Mouse (Mus musculus) MEL (cell line): ENCODE measurements around the gene Rgs19. TPM values are rescaled to one million over a fixed set of nuclear protein-coding genes. Genes with fewer than 3 reads are reported as not detected.

Experiments used
- DNase-seq: peaks from one replicate; pipeline ENCODE4 v3.0.0; 2011; ENCODE audit warnings: low read depth, low spot score
- H3K27ac ChIP-seq: 2 replicates; pipeline ENCODE4 v1.5.1; 2012; ENCODE audit warnings: low read depth, mild to moderate bottlenecking, control low read depth, low read length, moderate library complexity; ENCODE audit not compliant: control insufficient read depth
- H3K27me3 ChIP-seq, 2 experiments: fragments of 150-350 bp in 1 of 2; sonication (generic) in 1 of 2; 2 replicates each; pipeline ENCODE4 v1.6.1; 2012; ENCODE audit warnings: low read length in 2 of 2, mild to moderate bottlenecking in 2 of 2, improper control_type of control experiment in 1 of 2, moderate library complexity in 1 of 2; ENCODE audit not compliant: insufficient read depth in 2 of 2, control insufficient read depth in 1 of 2
- H3K36me3 ChIP-seq, 2 experiments: 2 replicates each; pipeline ENCODE4 v1.6.1; 2012 to 2014; ENCODE audit warnings: low read length in 2 of 2, improper control_type of control experiment in 1 of 2, inconsistent platforms in 1 of 2, mild to moderate bottlenecking in 1 of 2; ENCODE audit not compliant: insufficient read depth in 2 of 2, control insufficient read depth in 1 of 2
- H3K4me1 ChIP-seq, 2 experiments: fragments of 150-350 bp in 1 of 2; sonication (generic) in 1 of 2; 2 replicates each; pipeline ENCODE4 v1.6.1; 2012; ENCODE audit warnings: low read length in 2 of 2, improper control_type of control experiment in 1 of 2, mild to moderate bottlenecking in 1 of 2; ENCODE audit not compliant: insufficient read depth in 2 of 2, control insufficient read depth in 1 of 2
- H3K4me3 ChIP-seq, 2 experiments: fragments of 150-350 bp in 1 of 2; sonication (generic) in 1 of 2; 2 replicates each; pipeline ENCODE4 v1.5.1; 2012; ENCODE audit warnings: low read depth in 2 of 2, low read length in 2 of 2, mild to moderate bottlenecking in 2 of 2, moderate library complexity in 2 of 2, control low read depth in 1 of 2, improper control_type of control experiment in 1 of 2; ENCODE audit not compliant: control insufficient read depth in 1 of 2, insufficient read depth in 1 of 2
- H3K79me2 ChIP-seq: 2 replicates; pipeline ENCODE4 v1.6.1; 2012; ENCODE audit warnings: mild to moderate bottlenecking, low read length, moderate library complexity; ENCODE audit not compliant: control insufficient read depth, poor library complexity, insufficient read depth
- H3K9ac ChIP-seq: 2 replicates; pipeline ENCODE4 v1.6.1; 2012; ENCODE audit warnings: low read depth, mild to moderate bottlenecking, control low read depth, low read length, moderate library complexity; ENCODE audit not compliant: control insufficient read depth, poor library complexity, severe bottlenecking
- H3K9me3 ChIP-seq: fragments of 150-350 bp; sonication (generic); replicated peaks from 2 replicates; pipeline ENCODE4 v1.6.1; 2012; ENCODE audit warnings: mild to moderate bottlenecking, low read length, improper control_type of control experiment, moderate library complexity; ENCODE audit not compliant: insufficient read depth
- BHLHE40 ChIP-seq: IDR thresholded peaks from 2 replicates; pipeline ENCODE4 v1.6.1; 2012; ENCODE audit warnings: low read depth, mild to moderate bottlenecking, inconsistent platforms, low read length, improper control_type of control experiment, borderline replicate concordance
- CHD1 ChIP-seq: IDR thresholded peaks from 2 replicates; pipeline ENCODE4 v1.6.1; 2012; ENCODE audit warnings: low read depth, mild to moderate bottlenecking, inconsistent platforms, low read length, improper control_type of control experiment
- CHD2 ChIP-seq: IDR thresholded peaks from 2 replicates; pipeline ENCODE4 v1.6.1; 2011; ENCODE audit warnings: low read length, improper control_type of control experiment
- CTCF ChIP-seq, 3 experiments: IDR thresholded peaks in 2 of 3; conservative IDR thresholded peaks in 1 of 3; 2 replicates each; pipeline ENCODE4 v1.5.1; 2011 to 2012; ENCODE audit warnings: low read length in 3 of 3, low read depth in 2 of 3, mild to moderate bottlenecking in 2 of 3, improper control_type of control experiment in 1 of 3, inconsistent platforms in 1 of 3, mixed read lengths in 1 of 3, moderate library complexity in 1 of 3; ENCODE audit not compliant: control insufficient read depth in 1 of 3, insufficient read depth in 1 of 3, poor library complexity in 1 of 3, severe bottlenecking in 1 of 3
- EP300 ChIP-seq, 2 experiments: IDR thresholded peaks; 2 replicates each; pipeline ENCODE4 v1.6.1; 2011; ENCODE audit warnings: improper control_type of control experiment in 2 of 2, low read length in 2 of 2, low read depth in 1 of 2, mild to moderate bottlenecking in 1 of 2
- ETS1 ChIP-seq: IDR thresholded peaks from 2 replicates; pipeline ENCODE4 v1.6.1; 2012; ENCODE audit warnings: low read depth, mild to moderate bottlenecking, inconsistent platforms, low read length, improper control_type of control experiment, moderate library complexity
- GATA1 ChIP-seq: IDR thresholded peaks from 2 replicates; pipeline ENCODE4 v1.6.1; 2011; ENCODE audit warnings: low read depth, low read length, improper control_type of control experiment
- HCFC1 ChIP-seq: IDR thresholded peaks from 2 replicates; pipeline ENCODE4 v1.6.1; 2012; ENCODE audit warnings: low read depth, mild to moderate bottlenecking, inconsistent platforms, low read length, improper control_type of control experiment, moderate library complexity
- JUND ChIP-seq: IDR thresholded peaks from 2 replicates; pipeline ENCODE4 v1.6.1; 2011; ENCODE audit warnings: low read depth, mild to moderate bottlenecking, improper control_type of control experiment, low read length
- MAFK ChIP-seq: IDR thresholded peaks from 2 replicates; pipeline ENCODE4 v1.6.1; 2011; ENCODE audit warnings: low read depth, mild to moderate bottlenecking, low read length, improper control_type of control experiment, borderline replicate concordance
- MAZ ChIP-seq: IDR thresholded peaks from 2 replicates; pipeline ENCODE4 v1.6.1; 2012; ENCODE audit warnings: low read depth, mild to moderate bottlenecking, inconsistent platforms, low read length, improper control_type of control experiment
- MEF2A ChIP-seq: IDR thresholded peaks from 2 replicates; pipeline ENCODE4 v1.6.1; 2014; ENCODE audit warnings: low read depth, mild to moderate bottlenecking, inconsistent platforms, low read length, improper control_type of control experiment; ENCODE audit not compliant: poor library complexity, insufficient replicate concordance, severe bottlenecking; ENCODE audit errors: extremely low read depth
- MXI1 ChIP-seq: IDR thresholded peaks from 2 replicates; pipeline ENCODE4 v1.6.1; 2011; ENCODE audit warnings: mild to moderate bottlenecking, low read depth, low read length, improper control_type of control experiment
- NELFE ChIP-seq: IDR thresholded peaks from 2 replicates; pipeline ENCODE4 v1.6.1; 2011; ENCODE audit warnings: low read depth, low read length, improper control_type of control experiment
- NRF1 ChIP-seq: IDR thresholded peaks from 2 replicates; pipeline ENCODE4 v1.6.1; 2014; ENCODE audit warnings: low read depth, mild to moderate bottlenecking, inconsistent platforms, low read length, improper control_type of control experiment, moderate library complexity; ENCODE audit not compliant: poor library complexity, insufficient read depth, severe bottlenecking
- POLR2A ChIP-seq, 2 experiments: IDR thresholded peaks; 2 replicates each; pipeline ENCODE4 v1.6.1; 2011 to 2012; ENCODE audit warnings: low read length in 2 of 2, mild to moderate bottlenecking in 2 of 2, control low read depth in 1 of 2, improper control_type of control experiment in 1 of 2, low read depth in 1 of 2, moderate library complexity in 1 of 2; ENCODE audit not compliant: control insufficient read depth in 1 of 2, insufficient read depth in 1 of 2, poor library complexity in 1 of 2
- RAD21 ChIP-seq: IDR thresholded peaks from 2 replicates; pipeline ENCODE4 v1.6.1; 2011; ENCODE audit warnings: mild to moderate bottlenecking, low read depth, low read length, improper control_type of control experiment
- RCOR1 ChIP-seq: IDR thresholded peaks from 2 replicates; pipeline ENCODE4 v1.6.1; 2012; ENCODE audit warnings: low read depth, mild to moderate bottlenecking, inconsistent platforms, low read length, improper control_type of control experiment
- SMC3 ChIP-seq: IDR thresholded peaks from 2 replicates; pipeline ENCODE4 v1.6.1; 2011; ENCODE audit warnings: low read depth, low read length, improper control_type of control experiment
- TAL1 ChIP-seq: IDR thresholded peaks from 2 replicates; pipeline ENCODE4 v1.6.1; 2012; ENCODE audit warnings: mild to moderate bottlenecking, inconsistent platforms, low read length, moderate library complexity, mixed read lengths
- TBP ChIP-seq: IDR thresholded peaks from 2 replicates; pipeline ENCODE4 v1.8.0; 2011; ENCODE audit warnings: low read depth, low read length, improper control_type of control experiment
- USF1 ChIP-seq: IDR thresholded peaks from 2 replicates; pipeline ENCODE4 v1.6.1; 2014; ENCODE audit warnings: low read depth, mild to moderate bottlenecking, inconsistent platforms, low read length, improper control_type of control experiment, moderate library complexity
- ZC3H11A ChIP-seq: IDR thresholded peaks from 2 replicates; pipeline ENCODE4 v1.6.1; 2012; ENCODE audit warnings: low read depth, mild to moderate bottlenecking, inconsistent platforms, low read length, improper control_type of control experiment
- ZKSCAN1 ChIP-seq: IDR thresholded peaks from 2 replicates; pipeline ENCODE4 v1.6.1; 2012; ENCODE audit warnings: low read depth, mild to moderate bottlenecking, inconsistent platforms, low read length, improper control_type of control experiment, moderate library complexity
- ZMIZ1 ChIP-seq: IDR thresholded peaks from 2 replicates; pipeline ENCODE4 v1.6.1; 2012; ENCODE audit warnings: low read depth, mild to moderate bottlenecking, inconsistent platforms, low read length, improper control_type of control experiment, moderate library complexity
- ZNF384 ChIP-seq: IDR thresholded peaks from 2 replicates; pipeline ENCODE4 v1.6.1; 2012; ENCODE audit warnings: low read depth, mild to moderate bottlenecking, inconsistent platforms, low read length, improper control_type of control experiment
- polyA plus RNA-seq, 2 experiments: library from polyadenylated mRNA; stranded (reverse) in 1 of 2; unstranded in 1 of 2; fragments of >175 nt in 1 of 2; fragments of >200 nt in 1 of 2; gene quantifications; 2 replicates each; pipeline versions ENCODE4 v1.2.1 to v1.2.4; 2012; ENCODE audit warnings: low replicate concordance in 2 of 2, low read depth in 1 of 2; ENCODE audit not compliant: insufficient read length in 2 of 2, insufficient read depth in 1 of 2, missing spikeins in 1 of 2
- total RNA-seq: library from RNA; depleted of rRNA; stranded (reverse); fragments of 300-350 nt; gene quantifications from 2 replicates; pipeline ENCODE4 v1.2.3, GENCODE M21; 2012

Rgs19 gene
- total and polyA plus RNA-seq, 3 experiments, result 46.2 to 157 TPM; not detected in 1

GRCm38 (mm10) chr2:181698241-181698640 lies 4.5 kb upstream of the Rgs19 start, which contains the start of gene Lkaaear1:
Gene Lkaaear1 (minus strand): TSS chr2:181698442.
- Histone ChIP-seq H3K9ac (no peak within 1 kb of the TSS), H3K27ac (no peak within 1 kb of the TSS), H3K36me3 (no peaks in the 10 kb centered on the region; a peak in 1 of 4 replicates)

GRCm38 (mm10) chr2:181696801-181697420 lies 3.1 kb upstream of the Rgs19 start:
- Histone ChIP-seq H3K9me3 (no peaks in the 10 kb centered on the region), H3K79me2 (peaks cover 14% of the 10 kb centered on the region), H3K27me3 (no peaks in the 10 kb centered on the region), H3K27ac (no peak overlapping the region), H3K4me1 (peaks cover 0 to 19% of the 10 kb centered on the region in 2 experiments; a peak in 3 of 4 replicates), H3K9ac (no peak overlapping the region), H3K36me3 (peaks cover 0 to 10% of the 10 kb centered on the region in 2 experiments; a peak in 2 of 4 replicates), H3K4me3 (no peak overlapping the region)
- no peak for TF ChIP-seq NELFE
- TF ChIP-seq ZKSCAN1, result no peak
- no peak for TF ChIP-seq ZNF384
- TF ChIP-seq MAZ, result no peak
- TF ChIP-seq MEF2A, result no peak
- no peak for TF ChIP-seq HCFC1
- TF ChIP-seq JUND, result no peak
- TF ChIP-seq NRF1, result no peak
- TF ChIP-seq CHD2, result no peak
- TF ChIP-seq CHD1, result no peak
- no peak for TF ChIP-seq GATA1
- TF ChIP-seq EP300 (IDR thresholded peaks at IDR 0.05; ENCODE audit: low read depth in 1 of 2, low read length in 2 of 2), result no peak
- TF ChIP-seq SMC3, result no peak
- no peak for TF ChIP-seq TAL1
- TF ChIP-seq ZC3H11A, result no peak
- no peak for TF ChIP-seq RCOR1
- DNase-seq, result no peak

More at GRCm38 (mm10) chr2:181698241-181698640, 4.5 kb upstream of the Rgs19 start, which contains the start of gene Lkaaear1:
- peaks cover 5% of the 10 kb centered on the region; the same call in 1 of the 2 replicates for H3K79me2 ChIP-seq
- H3K4me1 ChIP-seq, result peaks cover 0 to 7% of the 10 kb centered on the region in 2 experiments; a peak in 2 of 4 replicates
- H3K27me3 ChIP-seq, result no peaks in the 10 kb centered on the region; a peak in 1 of 4 replicates
- no peak for DNase-seq
- no peaks in the 10 kb centered on the region for H3K9me3 ChIP-seq
- TF ChIP-seq ETS1 (no peak), ZMIZ1 (no peak), MXI1 (no peak), CHD2 (no peak), MAZ (no peak), BHLHE40 (no peak), GATA1 (no peak), POLR2A (IDR thresholded peaks at IDR 0.05; ENCODE audit: control insufficient read depth in 1 of 2, insufficient read depth in 1 of 2, low read depth in 1 of 2, low read length in 2 of 2, poor library complexity in 1 of 2) (no peak), CTCF (IDR thresholded peaks at IDR 0.05 in 2 of 3, conservative IDR thresholded peaks at IDR 0.05 in 1 of 3; ENCODE audit: control insufficient read depth in 1 of 3, insufficient read depth in 1 of 3, low read depth in 2 of 3, low read length in 3 of 3, poor library complexity in 1 of 3, severe bottlenecking in 1 of 3) (no peak), USF1 (no peak), ZNF384 (no peak), ZC3H11A (no peak), EP300 (IDR thresholded peaks at IDR 0.05; ENCODE audit: low read depth in 1 of 2, low read length in 2 of 2) (no peak), RAD21 (no peak), TBP (no peak), MAFK (no peak)
- H3K4me3 ChIP-seq, result no peak within 1 kb of the TSS
